Mouse (Mus musculus): ENCODE data around the gene Gm5767. TPM values are rescaled to one million over a fixed set of nuclear protein-coding genes. Genes with fewer than 3 reads are reported as not detected.
"Not testable (repeated sequence)": the region's sequence is repeated elsewhere in the genome, so short reads cannot be mapped to it uniquely, and the experiment has no call there.

Gene Gm5767
- polyA plus RNA-seq, 2 experiments, result 0.07 TPM; not detected in 1

GRCm38 (mm10) chr16:8724031-8724430, 43.5 kb downstream of the Gm5767 start:
- WGBS (ENCODE audit: insufficient replicate concordance), result 81% methylated on average over 3 of the region's 3 CpGs
- Histone ChIP-seq H3K4me3 (ENCODE audit: insufficient read depth in 1 of 2, low read depth in 2 of 2, low read length in 2 of 2) (no peak overlapping the region), H3K4me2 (ENCODE audit: low read depth) (no peak overlapping the region), H3K36me3 (replicated peaks; ENCODE audit: control insufficient read depth, insufficient read depth, low read depth) (peaks cover 23% of the 10 kb centered on the region), H3K27ac (no peak overlapping the region), H3K9me3 (ENCODE audit: control insufficient read depth, low read length) (no peaks in the 10 kb centered on the region), H3K27me3 (ENCODE audit: control insufficient read depth, insufficient read depth, low read length) (no peaks in the 10 kb centered on the region), H3K4me1 (replicated peaks; ENCODE audit: control insufficient read depth in 2 of 2, insufficient read depth in 2 of 2, low read length in 1 of 2) (peaks cover 10 to 26% of the 10 kb centered on the region in 2 experiments), H3K9ac (replicated peaks) (no peak overlapping the region)
- ATAC-seq (ENCODE audit: insufficient read depth) (no peak), DNase-seq (ENCODE audit: low read depth in 3 of 3, low spot score in 3 of 3) (no peak)
- TF ChIP-seq EP300 (IDR thresholded peaks at IDR 0.05; ENCODE audit: low read depth) (no peak), CTCF (IDR thresholded peaks at IDR 0.05; ENCODE audit: low read depth) (no peak)

DNA sequence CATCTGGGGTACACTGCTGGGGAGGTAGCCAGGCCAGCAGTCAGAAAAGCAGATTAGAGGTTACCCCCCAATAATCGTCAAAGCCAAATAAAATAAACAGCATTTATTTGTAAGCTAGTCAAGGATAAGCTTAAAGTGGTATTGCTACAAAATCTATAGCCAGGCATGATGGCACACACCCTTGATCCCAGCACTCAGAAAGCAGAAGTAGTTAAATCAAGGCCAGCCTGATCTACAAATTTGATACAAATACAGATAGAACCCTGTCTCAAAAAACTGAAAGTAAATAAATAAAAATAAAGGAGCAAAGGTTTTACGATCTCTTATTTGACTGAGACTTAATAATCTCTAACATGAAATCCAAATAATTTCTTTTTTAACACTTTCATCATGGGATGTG, 45.2 kb downstream of the Gm5767 start:
- Histone ChIP-seq H3K9me3 (ENCODE audit: control insufficient read depth, low read length) (no peaks in the 10 kb centered on the region), H3K4me1 (replicated peaks; ENCODE audit: control insufficient read depth in 2 of 2, insufficient read depth in 2 of 2, low read length in 1 of 2) (peaks cover 19 to 34% of the 10 kb centered on the region in 2 experiments), H3K9ac (replicated peaks) (no peak overlapping the region; the same call in 1 of the 2 replicates), H3K4me2 (ENCODE audit: low read depth) (no peak overlapping the region), H3K27me3 (ENCODE audit: control insufficient read depth, insufficient read depth, low read length) (no peaks in the 10 kb centered on the region), H3K36me3 (replicated peaks; ENCODE audit: control insufficient read depth, insufficient read depth, low read depth) (peaks cover 23% of the 10 kb centered on the region), H3K27ac (no peak overlapping the region; the same call in 1 of the 2 replicates), H3K4me3 (ENCODE audit: insufficient read depth in 1 of 2, low read depth in 2 of 2, low read length in 2 of 2) (no peak overlapping the region)
- no peak for DNase-seq (ENCODE audit: low read depth in 3 of 3, low spot score in 3 of 3)
- no peak for TF ChIP-seq CTCF (IDR thresholded peaks at IDR 0.05; ENCODE audit: low read depth)
- no peak for TF ChIP-seq EP300 (IDR thresholded peaks at IDR 0.05; ENCODE audit: low read depth)
- 83% methylated on average over 2 of the region's 2 CpGs for WGBS (ENCODE audit: insufficient replicate concordance)
- no peak for ATAC-seq (ENCODE audit: insufficient read depth)

DNA sequence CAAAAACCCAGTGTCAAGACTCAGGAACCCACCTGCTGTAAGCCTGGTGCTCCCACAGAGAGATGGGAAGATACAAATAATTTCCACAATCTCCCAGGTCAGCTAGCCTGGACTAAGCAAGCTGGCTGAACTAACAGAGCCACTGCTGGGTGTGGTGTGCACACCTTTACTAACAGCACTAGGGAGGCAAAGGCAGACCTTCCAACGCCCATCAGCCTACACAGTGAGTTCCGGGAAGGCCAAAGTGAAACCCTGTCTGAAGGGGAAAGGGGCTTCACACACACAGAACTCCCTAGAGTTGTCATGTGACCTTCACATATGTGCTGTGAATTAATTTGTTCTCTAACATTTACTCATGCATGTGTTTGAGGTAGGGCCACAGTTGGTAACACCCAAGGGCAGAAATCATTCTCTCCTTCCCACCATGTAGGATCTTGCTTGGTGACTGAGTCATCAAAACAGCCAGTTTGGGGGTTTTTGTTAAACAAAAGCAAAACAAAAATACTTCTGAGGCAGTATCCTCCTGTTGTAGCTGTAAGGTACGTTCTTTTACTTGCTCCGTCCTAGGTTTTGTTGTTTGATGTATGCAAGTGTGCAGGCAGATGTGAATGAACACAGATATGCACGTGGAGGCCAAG, 47.7 kb downstream of the Gm5767 start:
- WGBS (ENCODE audit: insufficient replicate concordance), result 79% methylated on average over 5 of the region's 5 CpGs
- no peak for ATAC-seq (ENCODE audit: insufficient read depth)
- H3K27ac ChIP-seq, result no peak overlapping the region

GRCm38 (mm10) chr16:8731630-8732029, 51.1 kb downstream of the Gm5767 start:
- peak overlapping the region; percentile 23; the same call in 1 of the 2 replicates for H3K9ac ChIP-seq (replicated peaks)
- peaks cover 58 to 66% of the 10 kb centered on the region in 2 experiments for H3K4me1 ChIP-seq (replicated peaks; ENCODE audit: control insufficient read depth in 2 of 2, insufficient read depth in 2 of 2, low read length in 1 of 2)
- H3K36me3 ChIP-seq (replicated peaks; ENCODE audit: control insufficient read depth, insufficient read depth, low read depth), result peaks cover 27% of the 10 kb centered on the region
- 65% methylated on average over 7 of the region's 7 CpGs for WGBS (ENCODE audit: insufficient replicate concordance)
- peak overlapping the region; percentile 38; the same call in 1 of the 2 replicates for H3K4me2 ChIP-seq (ENCODE audit: low read depth)
- H3K9me3 ChIP-seq (ENCODE audit: control insufficient read depth, low read length), result no peaks in the 10 kb centered on the region
- no peak for DNase-seq (ENCODE audit: low read depth in 3 of 3, low spot score in 3 of 3)
- no peaks in the 10 kb centered on the region for H3K27me3 ChIP-seq (ENCODE audit: control insufficient read depth, insufficient read depth, low read length)
- ATAC-seq (ENCODE audit: insufficient read depth), result no peak
- TF ChIP-seq EP300 (IDR thresholded peaks at IDR 0.05; ENCODE audit: low read depth) (no peak), CTCF (IDR thresholded peaks at IDR 0.05; ENCODE audit: low read depth) (no peak)
- peak overlapping the region; percentile 27 for H3K27ac ChIP-seq
- H3K4me3 ChIP-seq (ENCODE audit: insufficient read depth in 1 of 2, low read depth in 2 of 2, low read length in 2 of 2), result no peak overlapping the region

More for the DNA sequence above, 47.7 kb downstream of the Gm5767 start:
- no peak overlapping the region for H3K9ac ChIP-seq (replicated peaks)
- H3K36me3 ChIP-seq (replicated peaks; ENCODE audit: control insufficient read depth, insufficient read depth, low read depth), result peaks cover 22% of the 10 kb centered on the region
- no peak overlapping the region for H3K4me3 ChIP-seq (ENCODE audit: insufficient read depth in 1 of 2, low read depth in 2 of 2, low read length in 2 of 2)
- no peaks in the 10 kb centered on the region for H3K27me3 ChIP-seq (ENCODE audit: control insufficient read depth, insufficient read depth, low read length)
- no peaks in the 10 kb centered on the region for H3K9me3 ChIP-seq (ENCODE audit: control insufficient read depth, low read length)
- H3K4me1 ChIP-seq (replicated peaks; ENCODE audit: control insufficient read depth in 2 of 2, insufficient read depth in 2 of 2, low read length in 1 of 2), result peaks cover 38 to 53% of the 10 kb centered on the region in 2 experiments
- DNase-seq (ENCODE audit: low read depth in 3 of 3, low spot score in 3 of 3), result no peak
- no peak overlapping the region for H3K4me2 ChIP-seq (ENCODE audit: low read depth)
- TF ChIP-seq CTCF (IDR thresholded peaks at IDR 0.05; ENCODE audit: low read depth), result no peak
- TF ChIP-seq EP300 (IDR thresholded peaks at IDR 0.05; ENCODE audit: low read depth), result no peak

GRCm38 (mm10) chr16:8732450-8732849, 51.9 kb downstream of the Gm5767 start:
- H3K27ac ChIP-seq, result not testable (repeated sequence)

More at GRCm38 (mm10) chr16:8732450-8732849, 51.9 kb downstream of the Gm5767 start:
- not testable (repeated sequence) for H3K4me3 ChIP-seq (ENCODE audit: insufficient read depth in 1 of 2, low read depth in 2 of 2, low read length in 2 of 2); DNase-seq (ENCODE audit: low read depth in 3 of 3, low spot score in 3 of 3); H3K9me3 ChIP-seq (ENCODE audit: control insufficient read depth, low read length); ATAC-seq (ENCODE audit: insufficient read depth); H3K27me3 ChIP-seq (ENCODE audit: control insufficient read depth, insufficient read depth, low read length)
- Histone ChIP-seq H3K4me2 (ENCODE audit: low read depth) (peak overlapping the region; percentile 24; the same call in 1 of the 2 replicates), H3K4me1 (replicated peaks; ENCODE audit: control insufficient read depth in 2 of 2, insufficient read depth in 2 of 2, low read length in 1 of 2) (peaks cover 58 to 66% of the 10 kb centered on the region in 2 experiments), H3K9ac (replicated peaks) (peak overlapping the region; percentile 28; the same call in 1 of the 2 replicates), H3K36me3 (replicated peaks; ENCODE audit: control insufficient read depth, insufficient read depth, low read depth) (peaks cover 26% of the 10 kb centered on the region)
- 86% methylated on average over 3 of the region's 4 CpGs for WGBS (ENCODE audit: insufficient replicate concordance)

Other genes with a start within 250 kb of the Gm5767 start
- 6.0 and 9.0 TPM in 2 replicates for gene Mettl22, start 210.0 kb upstream of the Gm5767 start, polyA plus RNA-seq (2012; rRNA removed)
- gene Mettl22, start 210.0 kb upstream of the Gm5767 start, polyA plus RNA-seq (2014; fragmentation: Nextera tagmentation; extraction: Ambion mirVana), result 8.6 and 9.4 TPM in 2 replicates
- 11.9 and 12.8 TPM in 2 replicates for gene Abat, start 167.3 kb upstream of the Gm5767 start, polyA plus RNA-seq (2012; rRNA removed)
- 13.7 and 16.3 TPM in 2 replicates for gene Abat, start 167.3 kb upstream of the Gm5767 start, polyA plus RNA-seq (2014; fragmentation: Nextera tagmentation; extraction: Ambion mirVana)
- gene Pmm2, start 43.1 kb upstream of the Gm5767 start, polyA plus RNA-seq (2012; rRNA removed), result 22.1 and 23.0 TPM in 2 replicates
- 25.4 and 25.5 TPM in 2 replicates for gene Pmm2, start 43.1 kb upstream of the Gm5767 start, polyA plus RNA-seq (2014; fragmentation: Nextera tagmentation; extraction: Ambion mirVana)
- gene Tmem186, start 43.1 kb upstream of the Gm5767 start, polyA plus RNA-seq (2012; rRNA removed), result 6.2 and 7.9 TPM in 2 replicates
- gene Tmem186, start 43.1 kb upstream of the Gm5767 start, polyA plus RNA-seq (2014; fragmentation: Nextera tagmentation; extraction: Ambion mirVana), result 6.3 and 6.5 TPM in 2 replicates
- 31.2 and 38.7 TPM in 2 replicates for gene Carhsp1, start 8.6 kb upstream of the Gm5767 start, polyA plus RNA-seq (2012; rRNA removed)
- 30.8 and 31.3 TPM in 2 replicates for gene Carhsp1, start 8.6 kb upstream of the Gm5767 start, polyA plus RNA-seq (2014; fragmentation: Nextera tagmentation; extraction: Ambion mirVana)
- gene Usp7, start 111.5 kb downstream of the Gm5767 start, polyA plus RNA-seq (2012; rRNA removed), result 37.6 and 57.5 TPM in 2 replicates
- gene Usp7, start 111.5 kb downstream of the Gm5767 start, polyA plus RNA-seq (2014; fragmentation: Nextera tagmentation; extraction: Ambion mirVana), result 35.5 and 41.9 TPM in 2 replicates
- 10.3 and 15.1 TPM in 2 replicates for gene 1810013L24Rik, start 149.3 kb downstream of the Gm5767 start, polyA plus RNA-seq (2012; rRNA removed)
- 8.4 and 9.8 TPM in 2 replicates for gene 1810013L24Rik, start 149.3 kb downstream of the Gm5767 start, polyA plus RNA-seq (2014; fragmentation: Nextera tagmentation; extraction: Ambion mirVana)